Mouse (Mus musculus): ENCODE data around the gene Tmem86a. TPM values are rescaled to one million over a fixed set of nuclear protein-coding genes. Genes with fewer than 3 reads are reported as not detected.

Tmem86a gene
- polyA plus RNA-seq, 1 experiment from 2014 or later: 21.1 TPM

GRCm38 (mm10) chr7:47073536-47074521 is 23.4 kb downstream of the Tmem86a start:
- no peak overlapping the region for H3K4me2 ChIP-seq (replicated peaks; ENCODE audit: low read depth)
- ATAC-seq (ENCODE audit: low FRiP score, low TSS enrichment): peak; percentile 33; the same call in 1 of the 2 replicates
- no peaks in the 10 kb centered on the region for H3K9me3 ChIP-seq (ENCODE audit: control insufficient read depth, low read length)

GRCm38 (mm10) chr7:47076193-47076592 is 25.8 kb downstream of the Tmem86a start:
- Histone ChIP-seq H3K4me3 (ENCODE audit: low read depth, low read length) (no peak overlapping the region), H3K4me1 (replicated peaks; ENCODE audit: control insufficient read depth, insufficient read depth) (0 out of 2 replicates have a peak, but pooled peaks cover 3% of the 10 kb centered on the region), H3K9ac (ENCODE audit: low read length) (no peak overlapping the region), H3K36me3 (ENCODE audit: control insufficient read depth, insufficient read depth, low read length) (no peaks in the 10 kb centered on the region), H3K9me3 (ENCODE audit: control insufficient read depth, low read length) (no peaks in the 10 kb centered on the region), H3K4me2 (replicated peaks; ENCODE audit: low read depth) (no peak overlapping the region), H3K27ac (replicated peaks) (no peak overlapping the region), H3K27me3 (ENCODE audit: control insufficient read depth, insufficient read depth, low read length) (no peaks in the 10 kb centered on the region)
- ATAC-seq (ENCODE audit: low FRiP score, low TSS enrichment): no peak
- TF ChIP-seq EP300 (optimal IDR thresholded peaks at IDR 0.05) (no peak), CTCF (IDR thresholded peaks at IDR 0.05; ENCODE audit: low read depth) (no peak)
- WGBS: 86% methylated on average over 6 of the region's 6 CpGs
- no peak for DNase-seq (ENCODE audit: low spot score)

More at GRCm38 (mm10) chr7:47073536-47074521, 23.4 kb downstream of the Tmem86a start:
- 33% methylated on average over 18 of the region's 18 CpGs for WGBS
- DNase-seq (ENCODE audit: low spot score): no peak
- H3K4me3 ChIP-seq (ENCODE audit: low read depth, low read length): no peak overlapping the region
- H3K9ac ChIP-seq (ENCODE audit: low read length): no peak overlapping the region
- H3K4me1 ChIP-seq (replicated peaks; ENCODE audit: control insufficient read depth, insufficient read depth): 0 out of 2 replicates have a peak, but pooled peaks cover 3% of the 10 kb centered on the region
- H3K27ac ChIP-seq (replicated peaks): 0 out of 2 replicates have a peak overlapping the region, but pooled peaks have one; percentile 30
- TF ChIP-seq EP300 (optimal IDR thresholded peaks at IDR 0.05) (no peak), CTCF (IDR thresholded peaks at IDR 0.05; ENCODE audit: low read depth) (no peak)
- H3K36me3 ChIP-seq (ENCODE audit: control insufficient read depth, insufficient read depth, low read length): no peaks in the 10 kb centered on the region
- H3K27me3 ChIP-seq (ENCODE audit: control insufficient read depth, insufficient read depth, low read length): no peaks in the 10 kb centered on the region

GRCm38 (mm10) chr7:47076729-47077128 is 26.3 kb downstream of the Tmem86a start:
- no peak for TF ChIP-seq CTCF (IDR thresholded peaks at IDR 0.05; ENCODE audit: low read depth)
- TF ChIP-seq EP300 (optimal IDR thresholded peaks at IDR 0.05): no peak
- Histone ChIP-seq H3K9ac (ENCODE audit: low read length) (no peak overlapping the region), H3K4me1 (replicated peaks; ENCODE audit: control insufficient read depth, insufficient read depth) (0 out of 2 replicates have a peak, but pooled peaks cover 3% of the 10 kb centered on the region), H3K36me3 (ENCODE audit: control insufficient read depth, insufficient read depth, low read length) (no peaks in the 10 kb centered on the region), H3K27me3 (ENCODE audit: control insufficient read depth, insufficient read depth, low read length) (no peaks in the 10 kb centered on the region), H3K27ac (replicated peaks) (no peak overlapping the region), H3K4me3 (ENCODE audit: low read depth, low read length) (no peak overlapping the region), H3K4me2 (replicated peaks; ENCODE audit: low read depth) (no peak overlapping the region), H3K9me3 (ENCODE audit: control insufficient read depth, low read length) (no peaks in the 10 kb centered on the region)
- ATAC-seq (ENCODE audit: low FRiP score, low TSS enrichment) (no peak), DNase-seq (ENCODE audit: low spot score) (no peak)
- 79% methylated on average over 3 of the region's 3 CpGs for WGBS

- DNase-seq (ENCODE audit: low spot score): peak; percentile 62
- TF ChIP-seq EP300 (optimal IDR thresholded peaks at IDR 0.05) (no peak), CTCF (IDR thresholded peaks at IDR 0.05; ENCODE audit: low read depth) (peak; percentile 64)
Observed at GRCm38 (mm10) chr7:47077451-47077850, 27.1 kb downstream of the Tmem86a start.

GRCm38 (mm10) chr7:47080868-47081267 is 30.5 kb downstream of the Tmem86a start:
- Histone ChIP-seq H3K9me3 (ENCODE audit: control insufficient read depth, low read length) (no peaks in the 10 kb centered on the region), H3K4me1 (replicated peaks; ENCODE audit: control insufficient read depth, insufficient read depth) (no peaks in the 10 kb centered on the region), H3K27me3 (ENCODE audit: control insufficient read depth, insufficient read depth, low read length) (no peaks in the 10 kb centered on the region), H3K4me3 (ENCODE audit: low read depth, low read length) (no peak overlapping the region), H3K36me3 (ENCODE audit: control insufficient read depth, insufficient read depth, low read length) (no peaks in the 10 kb centered on the region), H3K9ac (ENCODE audit: low read length) (no peak overlapping the region), H3K4me2 (replicated peaks; ENCODE audit: low read depth) (no peak overlapping the region), H3K27ac (replicated peaks) (no peak overlapping the region)
- no peak for TF ChIP-seq EP300 (optimal IDR thresholded peaks at IDR 0.05)
- no peak for TF ChIP-seq CTCF (IDR thresholded peaks at IDR 0.05; ENCODE audit: low read depth)
- ATAC-seq (ENCODE audit: low FRiP score, low TSS enrichment) (no peak), DNase-seq (ENCODE audit: low spot score) (no peak)
- 63% methylated on average over 3 of the region's 3 CpGs for WGBS

More at GRCm38 (mm10) chr7:47077451-47077850, 27.1 kb downstream of the Tmem86a start:
- H3K27ac ChIP-seq (replicated peaks): no peak overlapping the region
- no peaks in the 10 kb centered on the region for H3K27me3 ChIP-seq (ENCODE audit: control insufficient read depth, insufficient read depth, low read length)
- H3K4me1 ChIP-seq (replicated peaks; ENCODE audit: control insufficient read depth, insufficient read depth): 0 out of 2 replicates have a peak, but pooled peaks cover 3% of the 10 kb centered on the region
- no peak for ATAC-seq (ENCODE audit: low FRiP score, low TSS enrichment)
- no peak overlapping the region for H3K9ac ChIP-seq (ENCODE audit: low read length)
- H3K36me3 ChIP-seq (ENCODE audit: control insufficient read depth, insufficient read depth, low read length): no peaks in the 10 kb centered on the region
- no peaks in the 10 kb centered on the region for H3K9me3 ChIP-seq (ENCODE audit: control insufficient read depth, low read length)
- no peak overlapping the region for H3K4me3 ChIP-seq (ENCODE audit: low read depth, low read length)
- no peak overlapping the region for H3K4me2 ChIP-seq (replicated peaks; ENCODE audit: low read depth)
- 66% methylated on average over 8 of the region's 8 CpGs for WGBS

GRCm38 (mm10) chr7:47081277-47081676 is 30.9 kb downstream of the Tmem86a start:
- ATAC-seq (ENCODE audit: low FRiP score, low TSS enrichment): no peak
- no peak for TF ChIP-seq EP300 (optimal IDR thresholded peaks at IDR 0.05)
- TF ChIP-seq CTCF (IDR thresholded peaks at IDR 0.05; ENCODE audit: low read depth): peak; percentile 99
- Histone ChIP-seq H3K9ac (ENCODE audit: low read length) (no peak overlapping the region), H3K27ac (replicated peaks) (no peak overlapping the region), H3K4me1 (replicated peaks; ENCODE audit: control insufficient read depth, insufficient read depth) (no peaks in the 10 kb centered on the region), H3K9me3 (ENCODE audit: control insufficient read depth, low read length) (no peaks in the 10 kb centered on the region), H3K4me3 (ENCODE audit: low read depth, low read length) (no peak overlapping the region), H3K27me3 (ENCODE audit: control insufficient read depth, insufficient read depth, low read length) (no peaks in the 10 kb centered on the region), H3K36me3 (ENCODE audit: control insufficient read depth, insufficient read depth, low read length) (no peaks in the 10 kb centered on the region), H3K4me2 (replicated peaks; ENCODE audit: low read depth) (no peak overlapping the region)
- DNase-seq (ENCODE audit: low spot score): peak; percentile 70
- WGBS: 20% methylated on average over 6 of the region's 6 CpGs
